Mouse (Mus musculus) ES-Bruce4 (cell line): ENCODE data around the gene Metap2.

ENCODE experiments used
- CTCF ChIP-seq: IDR thresholded peaks from one replicate; pipeline ENCODE4 v1.8.1; 2011; ENCODE audit warnings: low read depth, low read length
- EP300 ChIP-seq: IDR thresholded peaks from 2 replicates; pipeline ENCODE4 v1.6.1; 2011; ENCODE audit warnings: low read depth, low read length; ENCODE audit not compliant: insufficient read depth
- POLR2A ChIP-seq: IDR thresholded peaks from one replicate; pipeline ENCODE4 v1.8.1; 2011; ENCODE audit warnings: low read length; ENCODE audit not compliant: insufficient read depth

DNA sequence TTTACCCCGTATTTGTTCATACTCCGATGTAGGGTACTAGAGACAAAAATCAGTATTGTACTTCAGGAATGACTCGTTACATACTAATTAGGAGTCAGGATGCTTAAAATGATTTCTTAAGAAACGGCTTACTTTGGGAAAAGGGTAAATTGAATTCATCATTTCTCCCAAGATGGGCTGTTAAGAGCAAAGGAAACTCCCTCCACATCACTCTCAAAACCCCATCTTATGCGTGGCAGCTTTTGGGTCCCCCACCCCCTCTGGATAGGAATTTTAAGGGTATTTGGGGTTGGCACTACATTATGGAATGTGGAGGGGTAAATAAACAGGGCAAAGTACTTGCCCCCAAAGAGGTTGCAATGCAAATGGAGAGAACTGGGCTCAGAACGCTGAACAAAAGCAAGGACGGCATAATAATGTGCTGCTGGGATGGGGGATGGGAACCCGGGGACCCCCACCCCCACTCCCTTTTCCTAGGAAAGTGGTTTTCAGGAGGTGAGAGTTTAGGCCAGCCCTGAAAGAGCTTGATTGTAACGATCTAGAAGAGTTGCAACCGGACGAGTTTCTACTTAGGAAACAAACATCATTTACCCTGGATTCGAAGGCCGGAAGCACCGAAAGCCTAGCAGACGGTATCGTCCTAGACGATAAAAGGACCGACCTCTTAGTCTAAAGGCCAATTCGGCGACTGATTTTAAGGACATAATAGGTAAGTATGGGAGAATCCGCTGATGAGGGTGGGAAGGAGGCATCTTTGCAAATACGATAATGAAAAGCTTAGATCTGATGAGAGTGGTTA lies 65.8 kb downstream of the Metap2 start, which contains the start of gene Usp44:
- TF ChIP-seq CTCF (no peak), POLR2A (no peak), EP300 (no peak)
